Mouse (Mus musculus) intestine, postnatal 0 days (tissue): Measurements from ENCODE around the gene Prm2. TPM values are rescaled to one million over a fixed set of nuclear protein-coding genes. Genes with fewer than 3 reads are reported as not detected.

ENCODE experiments used
- ATAC-seq: fragments of 200-750 bp; cut with Nextera tagmentation; 2 replicates; pipeline ENCODE4 v1.8.0; 2017; ENCODE audit warnings: mild to moderate bottlenecking, moderate TSS enrichment, moderate library complexity
- H3K27ac ChIP-seq: fragments of 300-500 bp; sonication (generic); 2 replicates; pipeline ENCODE4 v1.5.1; 2014; ENCODE audit warnings: mild to moderate bottlenecking, low read depth, low read length, moderate library complexity
- H3K27me3 ChIP-seq: fragments of 300-500 bp; sonication (generic); replicated peaks from 2 replicates; pipeline ENCODE4 v1.6.1; 2014; ENCODE audit warnings: low read length, mixed read lengths; ENCODE audit not compliant: control insufficient read depth, insufficient read depth
- H3K36me3 ChIP-seq: fragments of 300-500 bp; sonication (generic); 2 replicates; pipeline ENCODE4 v1.6.1; 2014; ENCODE audit warnings: mild to moderate bottlenecking, moderate library complexity; ENCODE audit not compliant: control insufficient read depth, insufficient read depth
- H3K4me1 ChIP-seq: fragments of 300-500 bp; sonication (generic); replicated peaks from 2 replicates; pipeline ENCODE4 v1.6.1; 2014; ENCODE audit warnings: antibody characterized with exemption, low read length, mixed read lengths; ENCODE audit not compliant: control insufficient read depth, insufficient read depth
- H3K4me2 ChIP-seq: fragments of 300-500 bp; sonication (generic); replicated peaks from 2 replicates; pipeline ENCODE4 v1.6.1; 2014; ENCODE audit warnings: low read depth, mild to moderate bottlenecking, moderate library complexity
- H3K4me3 ChIP-seq: fragments of 300-500 bp; sonication (generic); 2 replicates; pipeline ENCODE4 v1.5.1; 2014; ENCODE audit warnings: low read depth, low read length
- H3K9ac ChIP-seq: fragments of 300-500 bp; sonication (generic); 2 replicates; pipeline ENCODE4 v1.6.1; 2014; ENCODE audit warnings: mild to moderate bottlenecking, low read depth, low read length
- H3K9me3 ChIP-seq: fragments of 300-500 bp; sonication (generic); 2 replicates; pipeline ENCODE4 v1.6.1; 2016; ENCODE audit warnings: mixed run types; ENCODE audit not compliant: control insufficient read depth
- CTCF ChIP-seq: sonication (generic); IDR thresholded peaks from 2 replicates; pipeline ENCODE4 v1.5.1; 2016; ENCODE audit warnings: low read depth, mild to moderate bottlenecking, control low read depth, antibody characterized with exemption, moderate library complexity
- WGBS: fragments of 180-500 bp; shearing (Covaris S2); extraction: QIAGEN DNeasy Blood & Tissue Kit; methylation state at CpG from one replicate; pipeline ENCODE4 v1.1.7; 2014; 5-methylcytosine and 5-hydroxymethylcytosine counted together
- polyA plus RNA-seq: library from polyadenylated mRNA; unstranded; fragments of >200 nt; fragmentation: Nextera tagmentation; extraction: Ambion mirVana; gene quantifications from 2 replicates; pipeline ENCODE4 v1.2.1, GENCODE M21; 2015

The Prm2 gene
- polyA plus RNA-seq, 1 experiment from 2014 or later = not detected

DNA sequence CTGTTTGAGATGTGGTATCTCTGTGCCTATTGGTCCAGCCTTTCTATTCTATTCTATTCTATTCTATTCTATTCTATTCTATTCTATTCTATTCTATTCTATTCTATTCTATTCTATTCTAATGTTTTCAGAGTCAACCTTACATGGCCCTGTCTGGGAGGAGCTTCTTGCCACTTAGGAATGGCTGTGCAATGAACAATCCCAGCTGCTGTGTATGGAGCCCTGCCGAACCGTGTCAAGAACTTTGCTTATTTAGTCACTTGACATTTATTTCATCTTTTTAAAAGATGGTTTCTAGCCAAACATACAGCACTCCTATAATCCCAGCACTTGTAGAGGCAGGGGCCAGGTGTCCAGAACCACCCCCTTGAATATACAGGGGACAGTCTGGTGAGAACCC, 31.6 kb downstream of the Prm2 start:
- Histone ChIP-seq H3K9ac (no peak overlapping the region), H3K4me1 (no peaks in the 10 kb centered on the region), H3K27ac (no peak overlapping the region), H3K27me3 (peaks cover 3% of the 10 kb centered on the region; the same call in 1 of the 2 replicates), H3K4me2 (no peak overlapping the region), H3K36me3 (no peaks in the 10 kb centered on the region), H3K9me3 (no peaks in the 10 kb centered on the region), H3K4me3 (no peak overlapping the region)
- no peak for TF ChIP-seq CTCF
- 41% methylated on average over 2 of the region's 2 CpGs for WGBS
- no peak for ATAC-seq

DNA sequence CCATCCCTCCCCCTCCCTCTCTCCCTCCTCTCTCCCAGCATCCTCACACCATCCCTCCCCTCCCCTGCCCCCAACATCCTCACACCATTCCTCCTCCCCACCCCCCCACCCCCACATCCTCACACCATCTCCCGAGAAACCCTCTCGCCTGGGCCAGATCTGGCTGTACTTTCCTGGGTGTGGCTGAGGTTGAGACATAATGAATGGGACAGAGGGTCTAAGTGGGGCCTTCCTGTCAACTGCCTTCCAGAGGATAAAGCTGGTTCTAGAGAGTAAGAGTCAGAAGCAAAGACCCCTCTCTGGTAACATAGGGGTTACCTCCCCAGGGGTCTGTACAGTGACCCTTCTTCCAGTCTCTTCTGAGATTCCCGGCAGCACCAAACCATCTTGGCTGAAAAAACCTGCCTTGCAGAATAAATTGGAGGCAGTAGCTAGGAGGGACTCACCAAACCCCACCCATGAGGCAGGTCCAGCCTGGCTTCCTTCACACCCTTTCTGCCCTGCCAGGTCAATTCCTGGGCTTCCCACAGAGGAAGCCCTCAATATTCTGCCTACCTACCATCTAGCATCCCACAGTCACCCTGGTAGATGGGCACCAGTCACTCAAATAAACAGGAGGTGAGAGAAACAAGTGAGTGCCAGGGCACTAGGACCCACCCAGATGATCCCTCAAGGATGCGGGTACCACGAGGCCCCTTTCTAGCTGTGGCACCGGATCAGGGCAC, 32.2 kb downstream of the Prm2 start:
- H3K4me2 ChIP-seq = no peak overlapping the region
- H3K4me1 ChIP-seq = no peaks in the 10 kb centered on the region
- no peak overlapping the region for H3K27ac ChIP-seq
- no peaks in the 10 kb centered on the region for H3K9me3 ChIP-seq
- peaks cover 3% of the 10 kb centered on the region; the same call in 1 of the 2 replicates for H3K27me3 ChIP-seq
- no peaks in the 10 kb centered on the region for H3K36me3 ChIP-seq
- ATAC-seq = no peak
- no peak overlapping the region for H3K9ac ChIP-seq
- no peak overlapping the region for H3K4me3 ChIP-seq
- no peak for TF ChIP-seq CTCF
- WGBS = 52% methylated on average over 6 of the region's 6 CpGs

DNA sequence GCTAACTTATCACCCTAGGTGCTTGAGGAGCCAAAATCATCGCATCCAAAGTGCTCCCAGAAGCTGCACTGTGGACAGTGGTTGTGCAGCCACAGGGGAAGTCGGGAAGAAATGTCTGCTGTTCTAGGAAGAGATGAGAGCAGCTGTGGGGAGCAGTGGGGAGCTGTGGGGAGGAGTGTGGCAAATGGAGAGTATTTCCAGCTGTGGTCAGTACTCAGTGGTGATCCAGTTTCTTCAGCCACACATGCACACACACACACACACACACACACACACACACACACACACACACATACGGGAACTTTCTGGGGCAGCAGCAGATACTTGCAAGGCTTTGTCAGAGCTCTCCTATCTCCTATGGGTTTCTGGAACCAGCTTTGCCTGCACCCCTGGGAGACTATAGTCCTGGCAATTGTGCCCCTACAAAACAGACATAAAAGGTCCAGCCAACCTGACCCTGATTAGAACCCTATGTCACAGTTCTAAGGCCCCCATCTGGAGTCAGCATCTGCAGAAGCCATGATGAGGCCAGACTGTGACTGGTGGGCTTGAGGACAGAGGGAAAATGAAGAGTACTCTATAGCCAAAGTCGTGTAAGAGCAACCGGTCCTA, 33.3 kb downstream of the Prm2 start:
- Histone ChIP-seq H3K4me2 (no peak overlapping the region), H3K9ac (no peak overlapping the region), H3K27ac (no peak overlapping the region), H3K4me3 (no peak overlapping the region), H3K36me3 (no peaks in the 10 kb centered on the region), H3K4me1 (no peaks in the 10 kb centered on the region), H3K9me3 (no peaks in the 10 kb centered on the region), H3K27me3 (peaks cover 3% of the 10 kb centered on the region; the same call in 1 of the 2 replicates)
- 58% methylated on average over 5 of the region's 5 CpGs for WGBS
- no peak for TF ChIP-seq CTCF
- no peak for ATAC-seq

DNA sequence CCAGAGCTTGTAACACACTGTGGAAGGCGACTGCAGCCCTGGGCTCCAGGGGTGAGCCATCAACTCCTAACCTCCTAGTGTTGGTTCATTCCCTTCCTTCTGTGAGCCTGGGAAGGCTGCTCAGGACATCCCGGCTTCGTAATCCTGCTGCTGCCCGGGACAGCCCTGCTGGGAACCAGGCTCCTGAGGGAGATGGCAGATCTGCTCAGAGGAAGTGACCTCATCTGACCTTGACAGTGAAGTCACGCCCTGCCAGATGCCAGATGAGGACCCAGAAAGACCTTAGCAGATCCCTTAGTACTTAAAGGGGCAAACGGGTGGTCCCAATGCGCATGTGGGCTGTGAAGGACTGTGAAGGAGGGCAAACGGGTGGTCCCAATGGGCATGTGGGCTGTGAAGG, 34.8 kb downstream of the Prm2 start:
- TF ChIP-seq CTCF = no peak
- H3K27ac ChIP-seq = no peak overlapping the region
- H3K27me3 ChIP-seq = peaks cover 3% of the 10 kb centered on the region; the same call in 1 of the 2 replicates
- ATAC-seq = no peak
- no peak overlapping the region for H3K4me3 ChIP-seq
- H3K36me3 ChIP-seq = no peaks in the 10 kb centered on the region
- H3K4me2 ChIP-seq = no peak overlapping the region
- no peak overlapping the region for H3K9ac ChIP-seq
- H3K4me1 ChIP-seq = no peaks in the 10 kb centered on the region
- no peaks in the 10 kb centered on the region for H3K9me3 ChIP-seq
- 71% methylated on average over 8 of the region's 8 CpGs for WGBS

DNA sequence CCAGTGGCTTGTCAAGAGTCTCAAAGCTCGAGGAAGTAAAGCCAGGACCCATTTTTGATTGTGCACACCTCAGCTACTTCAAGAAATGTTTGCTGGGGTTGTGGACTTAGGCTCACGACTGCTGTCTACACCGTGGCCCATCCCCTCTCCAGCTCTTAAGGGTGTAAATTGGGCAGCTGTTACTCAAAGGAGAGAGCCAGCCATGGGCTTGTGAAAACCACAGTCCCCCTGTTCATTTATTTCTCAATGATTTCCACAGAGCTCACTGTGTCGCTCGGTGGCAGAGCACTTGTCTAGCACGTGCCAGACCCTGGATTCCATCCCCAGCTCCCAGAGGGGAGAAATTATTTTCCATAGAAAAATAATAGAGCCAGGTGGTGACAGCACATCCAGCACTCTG, 39.8 kb downstream of the Prm2 start:
- no peak overlapping the region for H3K4me3 ChIP-seq
- H3K27me3 ChIP-seq = no peaks in the 10 kb centered on the region; the same call in 1 of the 2 replicates
- H3K27ac ChIP-seq = no peak overlapping the region
- WGBS = 91% methylated on average over 5 of the region's 6 CpGs
- no peaks in the 10 kb centered on the region for H3K9me3 ChIP-seq
- no peak for ATAC-seq
- no peak for TF ChIP-seq CTCF
- H3K4me1 ChIP-seq = no peaks in the 10 kb centered on the region
- no peaks in the 10 kb centered on the region for H3K36me3 ChIP-seq
- H3K9ac ChIP-seq = no peak overlapping the region
- H3K4me2 ChIP-seq = no peak overlapping the region

DNA sequence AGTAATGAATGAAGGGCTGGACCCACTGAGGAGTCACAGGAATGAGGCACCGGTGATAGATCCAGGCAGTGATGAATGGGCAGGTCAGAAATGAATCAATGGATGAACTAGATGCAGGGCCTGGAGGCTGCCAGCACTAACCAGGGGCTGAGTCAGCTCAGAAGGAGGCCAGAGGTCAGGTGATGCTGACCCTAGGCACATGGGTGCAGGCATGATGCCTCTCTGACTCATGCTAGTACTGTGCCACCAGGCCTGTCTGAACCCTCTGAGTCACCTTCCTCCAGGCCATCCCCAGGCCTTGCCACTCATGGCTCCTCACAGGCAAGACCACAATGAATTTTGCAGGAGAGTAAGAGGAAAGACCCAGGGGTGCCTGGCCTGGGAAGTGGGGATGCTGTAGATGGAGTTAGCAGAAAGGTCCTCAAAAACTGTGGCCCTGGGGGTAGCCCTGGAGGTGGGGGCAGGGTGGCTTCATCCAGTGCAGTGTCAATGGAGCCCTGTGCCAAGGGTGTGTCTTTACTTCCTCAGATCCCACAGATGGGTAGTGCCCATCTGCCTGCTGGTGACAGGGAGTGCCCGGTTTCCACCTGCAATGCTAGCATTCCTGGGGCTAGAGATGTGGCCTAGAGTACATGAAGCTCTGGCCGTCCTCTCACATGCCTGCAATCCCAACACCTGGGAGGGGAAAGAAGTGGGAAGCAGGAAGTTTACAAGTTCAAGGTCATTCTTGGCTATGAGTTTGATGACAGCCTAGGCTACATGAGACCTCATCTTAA, 41.2 kb downstream of the Prm2 start:
- H3K4me1 ChIP-seq = no peaks in the 10 kb centered on the region
- H3K27ac ChIP-seq = no peak overlapping the region
- H3K27me3 ChIP-seq = no peaks in the 10 kb centered on the region; the same call in 1 of the 2 replicates
- H3K4me3 ChIP-seq = no peak overlapping the region
- TF ChIP-seq CTCF = no peak
- no peak overlapping the region for H3K4me2 ChIP-seq
- H3K36me3 ChIP-seq = no peaks in the 10 kb centered on the region
- no peaks in the 10 kb centered on the region for H3K9me3 ChIP-seq
- peak; percentile 71 for ATAC-seq
- 69% methylated on average over 3 of the region's 3 CpGs for WGBS
- H3K9ac ChIP-seq = no peak overlapping the region
